Mouse (Mus musculus): ENCODE results near the gene Dock2. TPM values are rescaled to one million over a fixed set of nuclear protein-coding genes. Genes with fewer than 3 reads are reported as not detected.

Dock2 gene
- total and polyA plus RNA-seq, 3 experiments, result 60.9 to 101 (median 77.9) TPM

DNA sequence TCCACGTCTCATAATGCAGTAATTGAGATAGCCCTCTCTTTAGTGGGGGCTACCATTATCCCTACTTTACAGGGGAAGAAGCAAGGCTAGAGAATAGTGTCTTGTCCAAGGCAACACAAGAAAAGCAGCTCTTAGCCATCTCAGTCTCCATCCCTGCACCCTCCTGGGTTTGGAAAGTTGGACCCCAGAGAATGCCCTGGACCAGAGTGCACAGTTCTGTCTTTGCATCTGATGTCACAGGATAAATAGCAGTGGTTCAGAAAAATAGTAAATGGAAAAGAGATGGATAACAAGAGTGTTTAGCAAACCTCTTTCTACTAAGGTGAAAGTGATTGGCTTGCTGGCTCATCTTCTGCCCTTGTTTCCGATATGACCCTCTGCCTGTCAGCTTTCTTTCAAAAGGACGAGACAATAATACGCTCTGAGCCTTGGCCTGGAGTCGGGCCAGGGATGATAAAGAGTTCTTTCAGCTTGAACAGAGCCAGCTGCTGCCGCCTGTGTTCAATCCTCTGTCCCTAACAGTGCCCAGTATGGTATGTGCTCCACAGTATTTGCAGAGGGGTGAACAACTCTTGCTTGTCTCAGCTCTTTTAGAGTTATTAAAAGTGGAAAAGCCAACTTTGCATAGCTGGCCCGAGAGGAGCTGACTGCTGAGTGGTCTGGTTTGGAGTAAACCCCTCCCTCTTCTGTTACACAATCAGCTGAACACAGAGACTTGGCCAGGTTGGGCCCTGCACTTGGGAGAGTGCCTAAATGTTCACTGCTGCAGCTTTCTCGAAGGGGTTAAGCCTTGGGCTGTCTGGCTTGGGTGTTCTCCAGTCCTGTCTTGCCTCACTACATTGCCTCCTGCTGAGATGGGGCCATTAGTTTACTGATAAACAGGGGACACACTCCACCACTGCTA is 602.2 kb downstream of the Dock2 start:
- H3K79me2 ChIP-seq (ENCODE audit: control insufficient read depth, insufficient read depth, low read length, poor library complexity), result no peaks in the 10 kb centered on the region
- H3K36me3 ChIP-seq (ENCODE audit: control insufficient read depth in 1 of 2, insufficient read depth in 2 of 2, low read length in 2 of 2), result no peaks in the 10 kb centered on the region
- no peak overlapping the region for H3K27ac ChIP-seq (ENCODE audit: control insufficient read depth, low read depth, low read length)
- no peak for TF ChIP-seq ETS1 (IDR thresholded peaks at IDR 0.05; ENCODE audit: low read depth, low read length)
- no peak for TF ChIP-seq CHD2 (IDR thresholded peaks at IDR 0.05; ENCODE audit: low read length)
- no peak for TF ChIP-seq HCFC1 (IDR thresholded peaks at IDR 0.05; ENCODE audit: low read depth, low read length)
- no peak for TF ChIP-seq TCF12 (IDR thresholded peaks at IDR 0.05; ENCODE audit: low read depth, low read length)
- TF ChIP-seq NRF1 (IDR thresholded peaks at IDR 0.05; ENCODE audit: insufficient read depth, low read depth, low read length, poor library complexity, severe bottlenecking), result no peak
- no peak for TF ChIP-seq MYC (IDR thresholded peaks at IDR 0.05; ENCODE audit: low read depth, low read length)
- H3K9ac ChIP-seq (ENCODE audit: control insufficient read depth, low read depth, low read length, poor library complexity, severe bottlenecking), result no peak overlapping the region
- peaks cover 19 to 39% of the 10 kb centered on the region in 2 experiments for H3K27me3 ChIP-seq (ENCODE audit: control insufficient read depth in 1 of 2, insufficient read depth in 2 of 2, low read length in 2 of 2)
- no peaks in the 10 kb centered on the region for H3K4me1 ChIP-seq (ENCODE audit: control insufficient read depth in 1 of 2, insufficient read depth in 2 of 2, low read length in 2 of 2)
- no peak overlapping the region for H3K4me3 ChIP-seq (ENCODE audit: control insufficient read depth in 1 of 2, insufficient read depth in 1 of 2, low read depth in 2 of 2, low read length in 2 of 2)
- no peaks in the 10 kb centered on the region for H3K9me3 ChIP-seq (replicated peaks; ENCODE audit: insufficient read depth, low read length)
- peak; percentile 10 for DNase-seq (ENCODE audit: low read depth, low spot score)

DNA sequence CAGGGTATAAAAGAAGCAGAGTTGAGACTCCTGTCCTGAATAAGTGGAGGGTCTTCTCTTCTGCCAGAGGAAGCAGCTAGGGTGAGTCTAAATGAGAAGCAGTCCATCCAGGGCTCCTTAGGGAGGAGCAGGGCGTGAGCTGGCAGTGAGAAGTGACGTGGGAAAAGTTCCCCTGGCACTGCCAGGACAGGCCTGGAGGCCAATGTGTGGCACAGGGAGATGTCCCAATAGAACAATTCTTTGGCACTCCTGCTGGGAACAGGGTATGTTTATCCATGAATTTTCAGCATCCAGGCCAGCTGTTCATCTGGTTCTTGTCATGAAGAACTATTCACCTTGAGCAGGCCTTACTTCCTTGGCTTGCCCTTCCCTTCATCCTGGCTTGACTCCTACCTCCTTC is 604.9 kb downstream of the Dock2 start:
- no peak for DNase-seq (ENCODE audit: low read depth, low spot score)
- H3K9me3 ChIP-seq (replicated peaks; ENCODE audit: insufficient read depth, low read length), result no peaks in the 10 kb centered on the region
- no peak overlapping the region for H3K9ac ChIP-seq (ENCODE audit: control insufficient read depth, low read depth, low read length, poor library complexity, severe bottlenecking)
- H3K4me3 ChIP-seq (ENCODE audit: control insufficient read depth in 1 of 2, insufficient read depth in 1 of 2, low read depth in 2 of 2, low read length in 2 of 2), result no peak overlapping the region
- no peaks in the 10 kb centered on the region for H3K79me2 ChIP-seq (ENCODE audit: control insufficient read depth, insufficient read depth, low read length, poor library complexity)
- no peak overlapping the region for H3K27ac ChIP-seq (ENCODE audit: control insufficient read depth, low read depth, low read length)
- no peak for TF ChIP-seq MAFK (IDR thresholded peaks at IDR 0.05; ENCODE audit: borderline replicate concordance, low read depth, low read length)
- peaks cover 32 to 48% of the 10 kb centered on the region in 2 experiments for H3K27me3 ChIP-seq (ENCODE audit: control insufficient read depth in 1 of 2, insufficient read depth in 2 of 2, low read length in 2 of 2)
- no peaks in the 10 kb centered on the region for H3K36me3 ChIP-seq (ENCODE audit: control insufficient read depth in 1 of 2, insufficient read depth in 2 of 2, low read length in 2 of 2)
- H3K4me1 ChIP-seq (ENCODE audit: control insufficient read depth in 1 of 2, insufficient read depth in 2 of 2, low read length in 2 of 2), result no peaks in the 10 kb centered on the region

Other genes starting within 250 kb of the Dock2 start
- 35.5 and 36.3 TPM in 2 replicates for gene Spdl1, start 49.7 kb upstream of the Dock2 start, total RNA-seq (2012; rRNA removed)
- gene Spdl1, start 49.7 kb upstream of the Dock2 start, polyA plus RNA-seq (2012; ENCODE audit: insufficient read depth in 1 of 2, insufficient read length in 2 of 2, low read depth in 1 of 2, low replicate concordance in 2 of 2, missing spikeins in 1 of 2), result 10 to 100 TPM in 1 of 2 experiments, not detected in 1; 24.2 TPM

Data from MEL (cell line).